Mouse (Mus musculus): ENCODE data around the gene Prss29.

The Prss29 gene

GRCm38 (mm10) chr17:25345462-25345861 is 27.0 kb downstream of the Prss29 start, which contains the start of gene Tpsab1:
Gene Tpsab1, minus strand, starts transcription at chr17:25345562.
- no peak for DNase-seq (ENCODE audit: low spot score in 2 of 2)

GRCm38 (mm10) chr17:25361291-25361690 is 42.8 kb downstream of the Prss29 start:
- DNase-seq (ENCODE audit: low spot score in 2 of 2): no peak

- peak in 1 of 2 experiments; percentile 40 for DNase-seq (ENCODE audit: low spot score in 2 of 2)
Observed at GRCm38 (mm10) chr17:25363726-25364125, 45.3 kb downstream of the Prss29 start.

- no peak for DNase-seq (ENCODE audit: low spot score in 2 of 2)
Observed at GRCm38 (mm10) chr17:25366005-25366404, 47.6 kb downstream of the Prss29 start, which contains the start of gene Tpsb2. Gene Tpsb2, plus strand, starts transcription at chr17:25366305.

- DNase-seq (ENCODE audit: low spot score in 2 of 2): no peak
Observed at GRCm38 (mm10) chr17:25368973-25369372, 50.5 kb downstream of the Prss29 start, which contains the start of gene Tpsg1. Gene Tpsg1, plus strand, starts transcription at chr17:25369273.

All from thymus, postnatal 10 days (tissue).